Mouse (Mus musculus): Measurements from ENCODE around the gene Gm28891. TPM values are rescaled to one million over a fixed set of nuclear protein-coding genes. Genes with fewer than 3 reads are reported as not detected.
"Not testable (repeated sequence)": the region's sequence is repeated elsewhere in the genome, so short reads cannot be mapped to it uniquely, and the experiment has no call there.

The Gm28891 gene
- total RNA-seq (2014; fragmentation: Nextera tagmentation) (not detected in 2 replicates), total RNA-seq (2017) (not detected in 2 replicates)

GRCm38 (mm10) chrY:60240902-60241301 lies at the start of gene Gm28891:
Gm28891 (plus strand) TSS chrY:60241202.
- ATAC-seq (replicated peaks; ENCODE audit: poor library complexity, severe bottlenecking), result not testable (repeated sequence)
